16 mouse cellular contexts compared by ENCODE assay signal in genomic region chr3:136761292-136761978, GRCm38 (mm10).
A peak's percentile ranks its signal among the peaks of the same experiment; 100 is the strongest.
DNase-seq lines count a peak whose midpoint lies in the region; ATAC-seq and TF ChIP-seq lines count a peak whose summit lies in the region.
"Had no signal": no experiment of that assay in that cellular context is flagged by ENCODE, and none has a peak within 500 bp of the region (broad histone marks: within the 10 kb centered on the region; RNA-seq: fewer than 3 reads in every experiment).

No protein-coding gene starts in this region.

- H3K4me2 ChIP-seq in intestine, postnatal 0 days (replicated peaks; ENCODE audit: low read depth), result no peak overlapping the region
- no peak overlapping the region for H3K4me2 ChIP-seq in hindbrain, embryonic 11.5 days (replicated peaks; ENCODE audit: low read depth, low read length)

- peak; percentile 56 for DNase-seq in adrenal gland, adult 2 months
- no peak for DNase-seq in adrenal gland, adult 18-20 months (ENCODE audit: low spot score in 2 of 2)
- peak; percentile 33 for DNase-seq in adrenal gland, postnatal 14 days
- peak; percentile 33 for DNase-seq in splenic B cell, adult 2 months (ENCODE audit: low read depth, low spot score)
- DNase-seq in layer of hippocampus, adult 9-11 months, result no peak
- no peak for DNase-seq in hindbrain, embryonic 11.5 days (ENCODE audit: low spot score)
- no peak for DNase-seq in cerebellum, postnatal 25 days
- DNase-seq: cerebellum, adult 2 months; gastrocnemius, postnatal 14 days; heart, postnatal 10 days; kidney, adult 11 months; right cerebral cortex, adult 18-20 months had no signal

- no peaks in the 10 kb centered on the region; the same call in 1 of the 2 replicates for H3K4me1 ChIP-seq in intestine, postnatal 0 days (replicated peaks; ENCODE audit: control insufficient read depth, insufficient read depth, low read length)
- H3K4me1 ChIP-seq in hindbrain, embryonic 11.5 days (replicated peaks; ENCODE audit: control insufficient read depth, insufficient read depth, low read length), result no peaks in the 10 kb centered on the region

- no peak overlapping the region for H3K9ac ChIP-seq in intestine, postnatal 0 days (ENCODE audit: low read depth, low read length)
- H3K9ac ChIP-seq in hindbrain, embryonic 11.5 days (ENCODE audit: low read depth, low read length), result no peak overlapping the region

- H3K4me3 ChIP-seq in intestine, postnatal 0 days (ENCODE audit: low read depth, low read length), result no peak overlapping the region
- H3K4me3 ChIP-seq in hindbrain, embryonic 11.5 days (ENCODE audit: low read depth, low read length), result no peak overlapping the region
- H3K4me3 ChIP-seq: embryonic facial prominence, embryonic 10.5 days; limb, embryonic 10.5 days had no signal

- no peak for TF ChIP-seq CTCF in intestine, postnatal 0 days (IDR thresholded peaks at IDR 0.05; ENCODE audit: low read depth)

- peak; percentile 51 for ATAC-seq in intestine, postnatal 0 days
- no peak for ATAC-seq in hindbrain, embryonic 11.5 days (ENCODE audit: low FRiP score)

- 54% methylated on average over 7 of the region's 7 CpGs for WGBS in intestine, postnatal 0 days
- 76% methylated on average over 7 of the region's 7 CpGs for WGBS in hindbrain, embryonic 11.5 days

- H3K27ac ChIP-seq in intestine, postnatal 0 days (ENCODE audit: low read depth, low read length), result no peak overlapping the region
- no peak overlapping the region for H3K27ac ChIP-seq in hindbrain, embryonic 11.5 days (ENCODE audit: low read depth, low read length)
- H3K27ac ChIP-seq: embryonic facial prominence, embryonic 10.5 days; limb, embryonic 10.5 days; macrophage had no signal

- H3K9me3 ChIP-seq in intestine, postnatal 0 days (ENCODE audit: control insufficient read depth), result no peaks in the 10 kb centered on the region
- H3K9me3 ChIP-seq in hindbrain, embryonic 11.5 days (ENCODE audit: control insufficient read depth, low read length), result no peaks in the 10 kb centered on the region
- H3K9me3 ChIP-seq: embryonic facial prominence, embryonic 10.5 days; limb, embryonic 10.5 days had no signal

- H3K36me3 ChIP-seq in intestine, postnatal 0 days (ENCODE audit: control insufficient read depth, insufficient read depth), result no peaks in the 10 kb centered on the region
- no peaks in the 10 kb centered on the region for H3K36me3 ChIP-seq in splenic B cell, adult 2 months (ENCODE audit: control insufficient read depth, insufficient read depth, low read length, poor library complexity, severe bottlenecking)
- no peaks in the 10 kb centered on the region for H3K36me3 ChIP-seq in hindbrain, embryonic 11.5 days (ENCODE audit: control insufficient read depth, insufficient read depth, low read length)
- H3K36me3 ChIP-seq: embryonic facial prominence, embryonic 10.5 days; limb, embryonic 10.5 days had no signal

- no peaks in the 10 kb centered on the region for H3K27me3 ChIP-seq in intestine, postnatal 0 days (replicated peaks; ENCODE audit: control insufficient read depth, insufficient read depth, low read length)
- H3K27me3 ChIP-seq in splenic B cell, adult 2 months (ENCODE audit: control insufficient read depth, insufficient read depth, low read length, poor library complexity, severe bottlenecking), result no peaks in the 10 kb centered on the region; the same call in 1 of the 2 replicates
- H3K27me3 ChIP-seq in hindbrain, embryonic 11.5 days (ENCODE audit: control insufficient read depth, insufficient read depth, low read length), result no peaks in the 10 kb centered on the region

Comparison
In these comparisons a context has a peak if more than half of its experiments do, and no peak if none do; other contexts are left out.
1. DNase-seq: peak in adrenal gland, adult 2 months (single experiment), adrenal gland, postnatal 14 days (single experiment) and splenic B cell, adult 2 months (single experiment); none in adrenal gland, adult 18-20 months (0 of 2), layer of hippocampus, adult 9-11 months (single experiment), hindbrain, embryonic 11.5 days (single experiment) and cerebellum, postnatal 25 days (0 of 2).